Mouse (Mus musculus) gastrocnemius, postnatal 14 days (tissue): ENCODE measurements around the gene Cnga3. TPM values are rescaled to one million over a fixed set of nuclear protein-coding genes. Genes with fewer than 3 reads are reported as not detected.
A peak's percentile ranks its signal among the peaks of the same experiment; 100 is the strongest.

Source experiments
- DNase-seq: peaks from one replicate; pipeline ENCODE4 v3.0.0; 2021; ENCODE audit warnings: mixed read lengths
- intact Hi-C: fragments of 180-260 bp; cut with DNase I; formaldehyde crosslinking; loops from one replicate; pipeline ENCODE4 v1.15.1; 2025; ENCODE audit warnings: low total_unique reads
- long read RNA-seq, 2 experiments: library from polyadenylated mRNA; stranded (forward); transcript quantifications; one replicate each; pipeline ENCODE4 v2.0.0; 2021
- total RNA-seq, 2 experiments: library from RNA; stranded (reverse); gene quantifications; 2 replicates each; pipeline ENCODE4 v1.2.3; 2021

Gene Cnga3
- under 1 TPM; 0.51 to 0.92 TPM for total RNA-seq
- long read RNA-seq, experiment 1, partial matches to known transcripts = 0 of 2 reads
- long read RNA-seq, experiment 1, other reads (novel, unspliced or antisense) = 2 of 2 reads
- long read RNA-seq, experiment 2, partial matches to known transcripts = 0 of 2 reads
- long read RNA-seq, experiment 2, other reads (novel, unspliced or antisense) = 2 of 2 reads

DNA sequence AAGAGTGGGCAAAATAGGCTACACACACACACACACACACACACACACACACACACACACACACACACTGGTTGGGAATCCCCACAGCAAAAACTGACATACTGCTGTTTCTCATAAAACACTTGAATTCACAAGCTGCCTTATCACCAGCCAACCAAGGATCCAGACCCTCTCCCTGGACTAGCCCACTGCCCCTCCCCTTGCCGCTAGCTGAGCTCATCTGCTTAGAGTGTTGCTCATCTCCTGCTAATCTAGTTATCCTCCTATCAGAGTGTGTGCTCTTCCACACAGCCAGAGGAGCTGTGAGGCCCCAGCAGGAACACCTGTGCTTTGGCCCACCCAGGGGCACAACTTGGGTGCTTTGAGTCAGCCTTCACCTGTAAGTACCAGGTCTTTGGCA lies at the start of gene Cnga3:
Gene Cnga3, plus strand, starts transcription at position 291 of the 400 bp plus-strand sequence.
- intact Hi-C loops = no loop called here
- DNase-seq = no peak

DNA sequence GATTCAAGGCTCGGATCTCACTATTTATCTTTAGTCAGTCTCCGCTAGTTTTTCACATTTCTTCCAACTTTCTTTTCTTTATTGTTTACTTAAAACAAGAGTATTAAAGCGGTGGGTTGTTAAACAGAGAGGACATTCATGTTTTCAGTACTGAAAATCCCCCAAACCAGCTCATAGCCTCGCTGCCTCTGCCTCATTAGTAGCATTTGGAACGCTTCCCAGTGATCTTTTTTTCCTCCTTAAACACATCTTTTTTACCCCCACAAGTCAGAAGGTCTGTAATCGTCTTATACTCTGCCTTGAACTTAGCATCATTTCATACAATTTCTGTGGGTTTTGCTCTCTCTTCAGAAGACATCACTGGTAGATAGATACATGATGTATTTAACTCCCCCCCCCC lies 48.2 kb upstream of the Cnga3 start:
- intact Hi-C loops = no loop called here

DNA sequence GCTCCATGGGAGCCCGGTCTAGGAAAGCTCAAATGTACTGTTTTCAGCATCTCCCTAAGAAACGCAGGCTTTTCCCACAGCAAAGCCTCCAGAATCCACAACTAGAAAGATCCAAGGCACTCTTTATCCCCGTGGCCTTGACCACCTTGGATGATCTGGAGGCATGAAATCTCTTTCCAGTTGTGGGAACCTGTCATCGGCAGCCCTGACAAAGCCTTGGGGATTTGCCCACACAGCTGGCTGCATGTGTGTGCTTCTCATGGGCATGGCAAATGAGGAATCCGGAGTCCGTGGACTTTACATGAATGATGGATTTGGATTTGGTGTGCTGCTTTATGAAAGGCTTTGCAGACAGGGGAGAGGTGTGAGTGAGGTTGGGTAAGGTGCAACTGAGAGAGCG lies 46.3 kb upstream of the Cnga3 start:
- no peak for DNase-seq
- intact Hi-C loops = no loop called here

More for the DNA sequence above, 48.2 kb upstream of the Cnga3 start:
- no peak for DNase-seq

- intact Hi-C loops = loop anchor here (10.0 kb wide), 1 partner anchor 363 kb away; no protein-coding TSS in a partner anchor
- no peak for DNase-seq
Observed at GRCm38 (mm10) chr1:37177874-37178273, 36.4 kb upstream of the Cnga3 start.

- intact Hi-C loops = loop anchor here (10.0 kb wide), 1 partner anchor 365 kb away; no protein-coding TSS in a partner anchor
- no peak for DNase-seq
Observed at GRCm38 (mm10) chr1:37179852-37180251, 34.4 kb upstream of the Cnga3 start.

- DNase-seq = no peak
- intact Hi-C loops = no loop called here
Observed at GRCm38 (mm10) chr1:37187050-37187449, 27.2 kb upstream of the Cnga3 start.

DNA sequence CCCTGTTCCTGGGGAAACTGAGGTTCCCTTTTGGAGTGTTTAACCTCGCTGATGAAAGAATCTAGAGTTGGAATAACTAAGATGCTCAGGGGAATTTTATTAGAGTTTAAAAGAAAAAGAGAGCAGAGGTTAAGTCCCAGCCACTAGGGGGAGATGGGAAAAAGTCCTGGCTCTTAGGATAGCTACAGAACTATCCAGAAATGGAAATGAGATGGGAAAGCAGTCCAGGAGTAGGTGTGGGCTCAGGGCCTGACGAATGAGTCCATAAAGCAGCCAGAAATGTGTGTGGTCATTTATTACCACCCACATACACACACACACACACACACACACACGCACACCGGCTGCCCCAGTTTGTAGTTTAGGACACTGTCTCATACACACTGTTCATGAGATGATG lies 19.6 kb upstream of the Cnga3 start:
- intact Hi-C loops = loop anchor here (2.0 kb wide), 1 partner anchor 54 kb away; no protein-coding TSS in a partner anchor
- DNase-seq = no peak

GRCm38 (mm10) chr1:37201406-37201805 lies 12.8 kb upstream of the Cnga3 start:
- intact Hi-C loops = no loop called here
- DNase-seq = no peak

GRCm38 (mm10) chr1:37207743-37208142 lies 6.5 kb upstream of the Cnga3 start:
- intact Hi-C loops = no loop called here

DNA sequence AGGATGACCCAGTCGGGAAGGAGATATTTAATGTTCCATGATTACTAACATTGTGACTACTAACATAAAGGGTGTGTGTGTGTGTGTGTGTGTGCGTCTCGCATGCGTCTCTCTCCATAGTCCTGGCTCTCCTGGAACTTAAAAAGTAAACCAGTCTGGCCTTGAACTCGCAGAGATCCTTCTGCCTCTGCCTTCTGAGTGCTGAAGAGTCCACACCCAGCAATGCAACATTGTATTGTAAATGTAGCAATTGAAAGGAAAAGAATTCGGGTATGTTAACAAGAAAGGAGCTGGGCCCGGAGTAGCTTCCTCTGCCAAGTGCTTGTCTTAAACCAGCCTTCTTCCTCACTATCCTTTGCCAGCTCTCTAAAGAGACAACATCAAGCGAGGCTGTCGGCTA lies 1.9 kb upstream of the Cnga3 start:
- intact Hi-C loops = no loop called here
- DNase-seq = no peak

More at GRCm38 (mm10) chr1:37207743-37208142, 6.5 kb upstream of the Cnga3 start:
- DNase-seq = no peak

DNA sequence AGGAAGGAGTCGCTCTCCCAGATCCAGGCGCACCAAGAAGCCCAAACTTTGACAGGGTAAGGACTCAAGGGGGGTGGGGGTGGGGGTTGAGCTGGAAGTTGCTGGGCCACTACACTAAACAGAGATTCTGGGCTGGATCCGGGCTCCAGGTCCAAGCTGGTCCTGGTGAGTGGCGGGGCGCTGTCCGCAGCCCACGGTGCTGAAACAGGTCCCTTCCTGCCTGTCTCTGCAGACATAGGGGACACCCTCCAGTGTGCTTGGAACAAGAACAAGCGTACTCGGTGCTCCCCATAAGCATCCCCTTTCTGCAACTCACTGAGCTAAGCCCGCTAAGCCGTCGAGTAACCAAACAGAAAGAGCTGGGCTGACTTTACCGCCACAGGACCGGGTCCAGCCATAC lies 4.2 kb downstream of the Cnga3 start:
- peak; percentile 64 for DNase-seq
- intact Hi-C loops = no loop called here

DNA sequence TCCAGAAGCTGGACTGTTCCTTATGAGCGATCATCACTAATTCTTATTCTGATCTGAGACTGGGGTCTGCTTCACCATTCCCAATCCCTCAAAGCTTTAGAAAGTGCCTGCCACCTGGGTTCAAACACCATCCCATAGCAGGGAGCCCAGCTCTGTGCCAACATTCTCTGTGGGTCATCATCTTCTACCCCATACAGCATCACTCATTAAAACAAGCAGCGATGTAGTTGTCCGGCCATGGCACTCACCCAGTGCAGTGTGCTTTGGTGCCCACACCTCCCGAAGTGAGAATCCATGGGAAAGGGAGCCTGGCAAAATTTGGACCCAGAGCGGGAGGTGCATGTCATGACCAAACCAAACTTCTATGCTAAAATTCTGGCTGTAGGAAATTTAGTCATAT lies 5.4 kb downstream of the Cnga3 start:
- intact Hi-C loops = no loop called here
- DNase-seq = no peak

DNA sequence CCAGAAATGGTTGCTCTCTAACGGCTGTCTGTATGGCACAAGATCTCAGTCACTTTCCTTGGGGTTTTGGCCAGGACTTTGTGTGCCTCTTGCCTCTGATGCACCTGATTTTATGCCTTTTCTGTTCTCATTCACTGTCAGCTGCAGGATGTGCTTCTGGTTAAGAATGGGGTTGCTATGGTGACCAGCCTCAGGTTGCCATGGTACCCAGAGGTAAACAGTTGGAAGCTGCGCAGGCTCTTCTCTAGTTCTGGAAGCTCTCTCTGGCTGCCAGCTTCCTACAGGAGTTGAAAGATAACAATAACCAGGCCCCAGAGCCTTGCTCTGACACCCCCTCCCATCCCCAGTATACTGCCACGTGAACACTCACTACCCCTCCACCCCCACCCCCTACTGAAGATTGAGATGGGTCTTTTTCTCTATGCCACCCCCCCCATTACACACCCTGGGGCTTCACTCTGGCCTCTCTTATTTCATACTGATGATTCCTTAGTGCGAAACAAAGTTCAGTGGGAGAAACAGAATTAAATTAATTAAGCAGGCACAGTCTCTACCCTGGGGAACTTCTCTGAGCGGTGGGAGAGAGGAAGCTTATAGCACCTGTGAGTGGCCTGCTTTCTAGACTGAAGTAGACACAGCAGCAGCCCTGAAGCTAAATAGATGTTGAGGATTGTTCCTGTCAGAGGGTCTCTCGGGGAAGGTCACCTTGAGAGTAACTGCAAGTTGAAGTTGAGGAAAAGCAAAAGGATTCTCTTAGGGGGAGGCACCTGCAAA lies 6.1 kb downstream of the Cnga3 start:
- intact Hi-C loops = no loop called here
- DNase-seq = no peak

DNA sequence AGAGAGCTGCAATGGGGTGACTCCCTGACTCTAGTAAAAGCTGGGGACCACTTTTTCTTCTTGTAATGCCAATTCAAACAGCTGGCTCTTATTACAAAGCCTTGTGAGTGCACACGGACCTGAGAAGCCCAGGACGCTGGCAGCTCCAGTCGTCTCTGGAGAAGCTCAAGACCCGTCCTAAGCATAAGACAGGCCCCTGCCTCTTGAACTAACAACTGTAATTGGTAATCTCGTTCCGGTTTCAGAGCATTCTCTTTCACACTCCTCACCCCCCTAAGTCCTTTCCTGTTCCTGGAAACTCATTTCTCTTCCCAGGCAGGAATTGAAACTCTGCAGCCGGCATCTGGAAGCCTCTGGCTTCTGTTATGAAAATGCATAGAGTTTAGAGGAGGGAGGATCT lies 7.8 kb downstream of the Cnga3 start:
- no peak for DNase-seq
- intact Hi-C loops = no loop called here

DNA sequence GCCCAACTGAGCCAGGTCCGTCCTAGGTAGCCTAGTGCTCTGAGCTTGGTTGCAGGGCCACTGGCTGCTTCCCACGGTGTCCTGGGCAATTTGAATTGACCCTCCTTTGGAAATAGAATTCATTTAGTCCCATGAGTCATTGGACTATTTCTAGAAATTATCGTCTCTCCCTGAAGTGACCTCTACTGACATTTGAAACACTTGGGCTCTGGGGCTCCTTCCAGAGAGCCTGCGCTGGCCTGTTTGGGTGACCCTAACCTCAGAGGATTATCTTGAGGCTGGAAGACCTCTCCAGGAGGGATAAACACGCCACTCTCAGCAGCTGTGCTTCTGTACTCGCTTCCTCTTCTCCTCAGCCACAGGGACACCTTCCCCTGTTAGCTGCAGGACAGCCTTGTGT lies 16.2 kb downstream of the Cnga3 start:
- intact Hi-C loops = no loop called here
- peak; percentile 32 for DNase-seq

GRCm38 (mm10) chr1:37231295-37231701 lies 17.1 kb downstream of the Cnga3 start:
- intact Hi-C loops = no loop called here
- DNase-seq = peak; percentile 39

DNA sequence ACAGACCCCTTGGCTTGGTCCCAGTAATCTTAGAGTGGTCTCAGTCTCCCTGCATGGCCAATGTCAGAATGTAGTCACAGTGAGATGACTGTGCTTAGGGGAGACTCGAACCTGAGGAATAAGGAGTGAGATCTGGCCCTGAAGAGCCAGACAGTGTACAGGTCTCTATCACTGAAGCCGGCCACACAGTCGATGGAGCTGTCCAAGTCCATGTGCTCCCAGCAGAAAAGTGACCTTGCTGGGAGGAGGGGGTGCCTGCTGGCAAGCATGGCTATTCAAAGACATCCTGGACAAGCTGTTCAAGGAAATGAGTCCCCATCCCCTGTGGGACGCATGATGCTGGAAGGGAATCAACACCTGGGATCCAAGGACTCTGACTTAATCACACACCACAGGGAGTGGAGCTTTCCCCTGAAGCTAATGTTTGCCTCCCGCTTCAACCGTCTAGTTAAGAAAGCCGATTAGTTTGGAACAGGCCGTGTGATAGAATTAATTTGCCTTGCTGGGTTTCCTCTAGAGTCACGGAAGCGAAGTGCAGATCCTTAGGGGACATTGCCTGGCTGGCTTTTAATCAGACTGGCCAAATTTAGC lies 24.9 kb downstream of the Cnga3 start:
- no peak for DNase-seq
- intact Hi-C loops = no loop called here

DNA sequence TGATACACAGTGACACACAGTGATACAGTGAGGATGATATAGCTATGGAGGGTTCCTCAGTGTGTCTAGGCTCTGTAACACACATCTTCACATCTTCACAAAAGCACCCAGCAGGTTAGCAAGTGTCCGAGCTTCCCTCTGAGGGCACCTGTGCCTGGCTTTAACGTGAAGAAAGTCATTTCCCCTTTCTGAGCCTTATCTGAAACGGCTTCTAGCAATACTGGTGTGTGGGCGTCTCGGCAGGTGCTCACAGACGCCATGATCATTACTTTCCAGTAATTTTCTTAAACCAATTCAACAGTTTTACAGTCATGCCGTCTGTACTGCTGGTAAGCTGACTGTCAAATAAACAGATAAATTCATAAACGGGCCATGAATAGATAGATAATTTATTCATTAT lies 28.0 kb downstream of the Cnga3 start:
- DNase-seq = no peak
- intact Hi-C loops = no loop called here

- DNase-seq = no peak
- intact Hi-C loops = no loop called here
Observed at GRCm38 (mm10) chr1:37246476-37246875, 32.2 kb downstream of the Cnga3 start.

- peak; percentile 49 for DNase-seq
- intact Hi-C loops = loop anchor here (2.0 kb wide), 1 partner anchor 54 kb away; no protein-coding TSS in a partner anchor
Observed at GRCm38 (mm10) chr1:37248406-37248805, 34.2 kb downstream of the Cnga3 start.
